Mouse (Mus musculus) retina, adult 2 months (tissue): Measurements from ENCODE around the gene Pde4d.

Experiments used
- DNase-seq: peaks from one replicate; pipeline ENCODE4 v3.0.0-alpha.2; 2012; ENCODE audit warnings: low read depth, low spot score

The Pde4d gene

GRCm38 (mm10) chr13:108598673-108599072 is 148.9 kb downstream of the Pde4d start:
- no peak for DNase-seq

GRCm38 (mm10) chr13:108599186-108599900 is 149.6 kb downstream of the Pde4d start:
- peak; percentile 15 for DNase-seq

DNA sequence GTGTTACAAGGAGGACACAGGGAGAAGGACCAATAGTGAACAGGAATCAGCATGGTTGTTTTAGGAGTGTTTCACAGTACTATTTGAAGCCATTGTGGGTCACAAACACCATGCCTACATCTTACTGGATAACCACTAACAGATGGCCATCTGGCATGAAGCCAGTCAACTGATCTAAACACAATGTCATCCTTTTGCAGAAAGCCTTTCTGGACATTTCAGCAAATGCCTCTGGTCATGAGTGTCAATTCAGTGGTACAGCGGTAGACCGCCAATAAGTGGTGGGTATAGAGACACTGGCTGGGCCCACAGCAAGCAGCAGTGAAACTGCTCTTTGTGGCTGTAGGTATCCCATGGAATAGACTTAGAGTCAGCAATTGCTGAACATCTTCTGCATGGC is 151.3 kb downstream of the Pde4d start:
- no peak for DNase-seq

DNA sequence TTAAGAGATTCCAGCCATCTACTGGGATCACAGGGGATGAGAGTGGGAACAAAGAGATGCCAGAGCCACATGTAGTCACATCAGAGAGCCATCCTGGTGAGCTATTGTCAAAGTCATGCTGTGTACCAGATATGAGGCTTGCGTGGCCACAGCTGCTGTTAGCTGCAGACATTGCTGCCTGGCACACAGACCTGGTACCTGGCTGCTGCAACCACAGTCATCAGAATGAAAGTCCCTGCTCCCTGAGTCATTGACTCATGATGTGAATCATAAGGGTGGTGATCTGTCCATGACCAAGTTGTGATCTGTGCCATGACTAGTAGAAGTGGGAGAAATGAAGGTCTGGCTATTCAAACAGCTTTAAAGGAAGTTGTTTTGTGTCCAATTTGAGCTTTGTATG is 153.8 kb downstream of the Pde4d start:
- no peak for DNase-seq

DNA sequence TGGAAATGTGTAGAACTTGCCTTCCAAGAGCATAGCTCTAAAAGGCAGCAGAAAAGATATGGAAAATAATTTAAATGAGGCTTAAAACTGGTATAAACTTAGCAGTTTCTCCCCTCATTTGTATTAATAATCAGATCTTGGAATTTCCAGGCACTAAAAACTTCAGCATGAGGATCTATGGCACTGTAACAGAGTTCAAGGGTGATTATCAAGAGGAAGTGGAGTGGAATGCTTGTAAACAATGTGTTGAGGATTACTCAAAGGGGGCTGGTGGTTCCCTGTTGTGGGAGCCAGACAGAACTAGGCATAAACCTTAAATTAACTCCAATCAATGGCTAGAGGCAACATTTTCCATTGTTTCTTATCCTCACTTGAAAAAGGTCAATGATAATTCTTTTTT is 154.5 kb downstream of the Pde4d start:
- no peak for DNase-seq

GRCm38 (mm10) chr13:108618207-108618606 is 168.5 kb downstream of the Pde4d start:
- no peak for DNase-seq

- DNase-seq = no peak
Measured at GRCm38 (mm10) chr13:108622681-108623080, 172.9 kb downstream of the Pde4d start.

GRCm38 (mm10) chr13:108623929-108624328 is 174.2 kb downstream of the Pde4d start:
- DNase-seq = no peak

DNA sequence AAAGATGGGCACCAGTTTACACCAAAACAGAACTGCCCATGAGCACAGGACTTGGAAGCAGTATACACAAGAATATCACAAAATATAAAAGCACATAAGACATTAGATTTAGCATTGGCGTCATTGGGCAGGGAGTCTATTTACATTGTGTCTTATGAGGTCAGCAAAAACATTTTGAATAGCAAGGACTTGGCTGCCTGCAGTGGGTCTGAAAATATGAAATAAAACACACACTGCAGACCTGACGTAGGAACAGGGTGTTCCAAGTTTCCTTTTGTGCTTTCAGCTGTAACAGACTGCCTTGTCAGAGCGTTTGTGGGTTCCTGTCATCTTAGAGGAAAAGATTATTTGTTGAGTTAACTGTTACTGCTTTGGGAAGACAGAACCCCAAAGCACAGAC is 176.4 kb downstream of the Pde4d start:
- DNase-seq = no peak

DNA sequence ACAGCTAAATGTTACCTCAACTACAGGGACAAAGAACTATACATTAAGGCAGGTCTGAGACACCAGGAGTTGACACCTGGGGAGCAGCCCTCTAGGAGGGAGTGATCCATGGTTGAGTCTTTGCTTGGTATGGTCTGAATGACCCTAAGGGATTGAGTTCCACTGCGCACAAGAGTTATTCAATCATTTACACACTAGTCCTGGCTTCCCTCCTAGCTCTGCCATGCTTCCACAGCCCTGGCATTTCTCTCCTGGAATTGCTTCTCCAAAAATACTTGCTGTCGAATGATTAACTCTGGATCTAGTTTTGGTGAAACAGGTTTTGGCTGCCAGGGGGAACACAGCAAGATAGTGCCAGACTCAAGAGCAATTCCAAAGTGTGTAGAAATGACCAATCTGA is 178.8 kb downstream of the Pde4d start:
- no peak for DNase-seq

GRCm38 (mm10) chr13:108630576-108630975 is 180.8 kb downstream of the Pde4d start:
- DNase-seq = no peak

DNA sequence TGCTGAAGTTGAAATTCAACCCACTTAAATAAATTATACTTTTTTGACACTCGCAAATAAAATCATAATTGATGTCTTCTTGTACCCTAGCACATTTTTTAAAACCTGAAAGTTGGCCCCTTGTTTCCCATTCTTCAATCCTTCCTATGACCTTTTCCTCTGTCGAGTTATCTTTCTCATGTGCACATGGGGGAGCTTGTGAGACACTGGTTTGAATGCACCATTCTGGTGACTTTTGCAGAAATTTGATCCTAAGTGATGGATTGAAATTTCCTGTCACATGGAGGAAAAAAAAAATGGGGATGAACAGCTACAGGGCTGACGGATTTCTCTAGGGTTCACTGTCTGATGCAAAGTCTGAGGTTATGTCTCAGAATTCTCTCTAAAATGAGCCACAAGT is 181.5 kb downstream of the Pde4d start:
- no peak for DNase-seq

GRCm38 (mm10) chr13:108636526-108636925 is 186.8 kb downstream of the Pde4d start:
- no peak for DNase-seq

DNA sequence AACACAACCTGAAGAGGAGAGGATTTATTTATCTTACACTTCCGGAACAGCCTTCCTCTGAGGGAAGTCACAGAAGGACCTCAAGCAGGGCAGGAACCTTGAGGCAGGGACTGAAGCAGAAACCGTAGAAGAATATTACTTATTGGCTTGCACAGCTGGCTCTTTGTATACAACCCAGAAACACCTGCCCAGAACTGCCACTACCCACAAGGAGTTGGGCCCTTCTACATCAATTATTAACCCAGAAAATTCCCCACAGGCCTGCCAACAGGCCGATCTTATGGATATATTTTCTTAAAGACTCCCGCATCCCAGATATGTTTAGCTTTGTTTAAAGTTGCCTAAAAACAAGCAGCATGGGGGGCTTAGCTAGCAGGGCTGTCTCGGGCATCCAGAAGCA is 192.5 kb downstream of the Pde4d start:
- DNase-seq = no peak

DNA sequence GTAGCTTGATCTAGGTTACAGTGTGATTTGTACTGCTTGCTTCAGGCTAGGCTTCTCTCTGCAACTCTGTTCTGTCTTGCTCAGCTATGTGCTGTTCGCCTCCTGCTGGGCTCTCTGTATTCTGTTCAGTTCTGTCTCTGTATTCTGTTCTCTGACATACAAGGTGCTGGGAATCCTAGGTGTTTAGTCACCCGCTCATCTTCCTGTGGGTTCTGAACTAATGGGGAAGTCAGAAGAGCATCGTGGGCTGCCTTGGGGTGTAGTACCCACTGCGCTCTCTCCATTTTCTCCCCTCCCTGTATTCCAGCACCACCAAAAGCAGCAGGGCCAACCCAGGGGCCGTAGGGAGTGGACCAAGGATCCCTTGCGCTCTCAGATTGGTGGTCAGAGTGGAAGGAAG is 197.1 kb downstream of the Pde4d start:
- no peak for DNase-seq

DNA sequence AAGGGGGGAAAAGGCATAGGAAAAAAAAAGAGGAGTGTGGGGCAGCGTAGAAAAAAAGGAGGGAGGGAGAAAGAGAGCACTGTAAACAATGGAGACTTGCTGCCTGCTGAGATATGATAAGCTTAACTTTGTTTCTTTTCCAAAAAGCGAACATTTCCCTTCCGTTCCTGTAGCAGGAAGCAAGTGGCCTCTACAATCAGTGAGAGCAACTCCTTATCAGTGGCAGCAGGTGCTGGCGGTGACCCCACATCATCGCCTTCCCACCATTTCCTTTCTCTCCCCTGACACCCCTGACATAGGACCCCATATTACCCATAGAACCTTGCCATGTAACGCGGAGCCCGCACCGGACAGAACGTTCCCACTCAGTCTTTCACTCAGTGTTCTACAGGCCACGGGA is 197.5 kb downstream of the Pde4d start:
- DNase-seq = no peak

DNA sequence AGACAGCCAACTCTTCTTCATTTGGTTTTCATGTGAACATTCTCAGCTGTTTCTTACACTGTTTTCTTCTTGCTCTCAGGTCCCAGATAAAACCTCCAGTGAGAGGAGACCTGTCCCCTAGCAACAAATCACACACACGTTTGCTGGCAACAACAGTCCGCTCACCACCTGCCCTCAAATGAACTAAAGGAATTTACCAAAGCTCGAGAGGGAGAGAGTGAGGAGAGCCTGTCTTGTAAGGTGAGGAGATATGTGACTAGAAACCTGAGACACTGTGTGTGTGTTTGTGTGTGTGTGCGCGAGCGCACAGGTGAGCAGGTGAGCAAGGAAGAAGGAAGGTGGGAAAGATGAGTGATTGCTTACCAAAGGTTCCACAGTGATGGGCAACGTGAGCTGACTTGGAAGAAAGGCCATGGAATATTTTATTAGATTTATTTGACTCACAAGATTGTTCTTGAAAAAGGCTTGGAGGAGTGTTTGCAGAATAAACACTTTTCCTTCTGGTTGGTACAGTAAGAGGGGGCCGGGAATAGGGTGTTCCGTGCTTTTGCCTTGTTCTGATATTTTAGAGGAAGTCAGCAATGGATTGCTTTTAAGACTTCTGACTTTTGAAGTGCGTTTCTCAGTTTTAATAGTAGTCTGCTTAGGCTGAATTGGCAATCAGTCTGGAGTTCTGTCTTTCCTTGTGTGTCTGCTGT is 204.4 kb downstream of the Pde4d start:
- DNase-seq = no peak

- no peak for DNase-seq
Measured at GRCm38 (mm10) chr13:108666579-108666978, 216.8 kb downstream of the Pde4d start.

- DNase-seq = no peak
Measured at GRCm38 (mm10) chr13:108667077-108667476, 217.3 kb downstream of the Pde4d start.

DNA sequence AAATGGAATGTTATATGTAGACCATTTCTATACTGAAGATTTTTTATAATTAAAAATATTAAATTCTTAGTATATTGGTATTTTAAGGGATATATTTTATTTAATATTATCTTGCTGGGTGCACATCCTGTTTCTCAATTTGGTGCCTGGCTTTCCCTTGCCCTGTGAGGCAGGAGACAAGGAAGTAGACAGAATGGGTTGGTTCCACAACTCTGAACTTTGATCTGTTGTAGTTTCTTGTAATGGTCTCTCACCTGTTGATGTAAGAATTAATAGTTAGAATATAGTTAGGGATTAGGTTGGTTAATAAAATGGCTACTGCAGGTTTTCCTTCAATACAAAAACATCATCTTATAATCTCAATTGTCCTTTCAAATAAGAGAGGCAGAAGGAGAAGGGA is 227.3 kb downstream of the Pde4d start:
- no peak for DNase-seq

DNA sequence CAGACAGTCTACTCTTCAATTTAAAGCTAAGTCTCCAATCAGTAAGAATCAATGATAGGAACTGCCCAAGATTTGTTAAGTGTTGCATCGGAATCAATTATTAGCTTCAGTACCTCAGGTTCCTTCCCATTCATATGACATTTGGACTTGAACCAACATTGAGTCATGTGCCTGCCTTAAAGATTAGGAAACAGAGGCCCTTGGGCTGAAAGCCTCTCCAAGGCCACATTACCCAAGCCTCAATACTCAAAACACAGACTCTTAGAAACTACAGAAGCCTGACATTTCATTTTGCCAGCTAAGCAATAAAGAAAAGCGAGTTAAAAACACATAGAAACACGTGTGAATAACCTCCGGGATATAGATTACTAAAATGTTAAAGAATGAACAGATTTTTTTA is 233.3 kb downstream of the Pde4d start:
- DNase-seq = no peak

DNA sequence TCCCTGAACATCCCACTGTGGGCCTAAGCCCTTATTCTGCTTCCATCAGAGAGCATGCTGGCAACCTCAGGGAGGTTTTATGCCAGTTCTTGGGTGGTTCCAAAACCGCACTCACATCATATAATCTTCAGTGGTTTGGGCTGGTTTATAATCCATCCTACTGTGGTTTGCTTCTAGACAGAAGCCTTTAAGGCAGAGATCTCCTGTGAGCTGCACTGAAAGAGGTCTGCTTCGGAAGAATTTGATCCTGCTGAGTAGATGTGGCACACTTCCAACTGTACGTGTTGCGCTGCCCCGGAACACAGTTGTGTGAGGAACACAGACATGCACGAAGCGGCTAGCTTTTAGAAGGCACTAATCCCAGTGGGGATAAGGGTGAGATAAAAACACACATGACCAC is 236.1 kb downstream of the Pde4d start:
- DNase-seq = no peak

DNA sequence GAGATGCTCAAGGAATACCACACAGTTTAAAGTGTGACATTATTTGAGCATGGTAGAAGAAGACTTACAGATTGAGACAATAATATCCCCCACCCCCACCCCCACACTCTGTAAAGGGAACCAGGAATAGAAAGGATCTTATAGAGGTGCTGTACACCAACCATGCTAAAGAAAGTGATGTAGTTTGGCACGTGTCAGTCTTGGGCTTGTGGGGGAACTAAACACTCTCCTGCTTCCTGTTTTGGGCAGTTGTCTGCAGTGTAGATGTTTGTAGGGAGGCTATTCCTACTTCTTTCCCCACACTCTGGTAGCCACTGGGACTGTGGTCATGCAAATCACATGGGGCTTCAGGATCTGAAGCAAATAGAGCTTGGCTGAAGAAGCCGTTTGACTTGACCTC is 236.5 kb downstream of the Pde4d start:
- DNase-seq = no peak
